In genomic region chr11:116061641-116062415, GRCm38 (mm10) we compare ENCODE assay signal across 16 mouse cellular contexts. TPM values are rescaled to one million over a fixed set of nuclear protein-coding genes. Genes with fewer than 3 reads are reported as not detected.
A peak's percentile ranks its signal among the peaks of the same experiment; 100 is the strongest.
DNase-seq lines count a peak whose midpoint lies in the region; ATAC-seq lines count a peak whose summit lies in the region.
"Had no signal": no experiment of that assay in that cellular context is flagged by ENCODE, and none has a peak within 500 bp of the region (broad histone marks: within the 10 kb centered on the region; RNA-seq: fewer than 3 reads in every experiment).

No protein-coding gene starts in this region.

- no peak overlapping the region for H3K4me3 ChIP-seq in midbrain, embryonic 13.5 days (replicated peaks)
- H3K4me3 ChIP-seq in midbrain, embryonic 16.5 days (ENCODE audit: low read depth, low read length) = no peak overlapping the region
- H3K4me3 ChIP-seq in heart, embryonic 12.5 days = no peak overlapping the region
- H3K4me3 ChIP-seq: embryonic facial prominence, embryonic 12.5 days; hindbrain, embryonic 13.5 days; liver, embryonic 15.5 days had no signal

- H3K36me3 ChIP-seq in midbrain, embryonic 13.5 days = peaks cover 55% of the 10 kb centered on the region
- H3K36me3 ChIP-seq in midbrain, embryonic 16.5 days (ENCODE audit: control insufficient read depth, insufficient read depth, low read length) = peaks cover 20% of the 10 kb centered on the region
- peaks cover 57% of the 10 kb centered on the region for H3K36me3 ChIP-seq in heart, embryonic 12.5 days

- no peak for ATAC-seq in midbrain, embryonic 13.5 days
- no peak for ATAC-seq in midbrain, embryonic 16.5 days
- ATAC-seq in heart, embryonic 12.5 days (ENCODE audit: insufficient number of reproducible peaks, low FRiP score) = no peak

- no peaks in the 10 kb centered on the region for H3K9me3 ChIP-seq in midbrain, embryonic 13.5 days
- H3K9me3 ChIP-seq in midbrain, embryonic 16.5 days (replicated peaks; ENCODE audit: control insufficient read depth, low read length, poor library complexity, severe bottlenecking) = no peaks in the 10 kb centered on the region
- H3K9me3 ChIP-seq in heart, embryonic 12.5 days (replicated peaks) = 0 out of 2 replicates have a peak, but pooled peaks cover 6% of the 10 kb centered on the region
- H3K9me3 ChIP-seq: embryonic facial prominence, embryonic 12.5 days; hindbrain, embryonic 13.5 days; liver, embryonic 15.5 days had no signal

- DNase-seq in frontal cortex, adult 2 months (ENCODE audit: extremely low spot score in 1 of 2, low spot score in 1 of 2) = peak; percentile 47 to 63
- DNase-seq in frontal cortex, postnatal 14 days (ENCODE audit: low spot score in 2 of 2) = no peak
- peak; percentile 81 for DNase-seq in cerebellum, adult 8-10 months
- peak; percentile 57 to 70 for DNase-seq in right cerebral cortex, postnatal 36 days (ENCODE audit: low spot score in 2 of 2)
- DNase-seq in embryo, embryonic 9.5 days (ENCODE audit: extremely low spot score) = no peak
- DNase-seq: kidney, adult 9 months; lung, postnatal 4 days; retina, postnatal 1 day; thymus, postnatal 36 days had no signal

- H3K27ac ChIP-seq in midbrain, embryonic 13.5 days = 0 out of 2 replicates have a peak overlapping the region, but pooled peaks have one; percentile 28
- no peak overlapping the region for H3K27ac ChIP-seq in midbrain, embryonic 16.5 days (ENCODE audit: low read length)
- H3K27ac ChIP-seq in heart, embryonic 12.5 days (ENCODE audit: poor library complexity, severe bottlenecking) = no peak overlapping the region
- H3K27ac ChIP-seq: liver, embryonic 15.5 days had no signal

- 94% methylated on average over 13 of the region's 13 CpGs for WGBS in midbrain, embryonic 13.5 days
- 88% methylated on average over 13 of the region's 13 CpGs for WGBS in midbrain, embryonic 16.5 days
- 85% methylated on average over 13 of the region's 13 CpGs for WGBS in heart, embryonic 12.5 days

- no peaks in the 10 kb centered on the region for H3K27me3 ChIP-seq in midbrain, embryonic 13.5 days
- H3K27me3 ChIP-seq in midbrain, embryonic 16.5 days (ENCODE audit: control insufficient read depth, insufficient read depth, low read depth, low read length) = no peaks in the 10 kb centered on the region
- no peaks in the 10 kb centered on the region for H3K27me3 ChIP-seq in heart, embryonic 12.5 days (replicated peaks)
- H3K27me3 ChIP-seq: embryonic facial prominence, embryonic 12.5 days; hindbrain, embryonic 13.5 days; liver, embryonic 15.5 days had no signal

- H3K4me1 ChIP-seq in midbrain, embryonic 13.5 days (replicated peaks) = no peaks in the 10 kb centered on the region
- H3K4me1 ChIP-seq in midbrain, embryonic 16.5 days (ENCODE audit: control insufficient read depth, insufficient read depth, low read length) = no peaks in the 10 kb centered on the region
- peaks cover 15% of the 10 kb centered on the region for H3K4me1 ChIP-seq in heart, embryonic 12.5 days (replicated peaks)
- H3K4me1 ChIP-seq: embryonic facial prominence, embryonic 12.5 days; hindbrain, embryonic 13.5 days had no signal

- H3K4me2 ChIP-seq in midbrain, embryonic 13.5 days (replicated peaks) = no peak overlapping the region
- no peak overlapping the region for H3K4me2 ChIP-seq in midbrain, embryonic 16.5 days (ENCODE audit: low read length)
- H3K4me2 ChIP-seq in heart, embryonic 12.5 days = no peak overlapping the region
- H3K4me2 ChIP-seq: embryonic facial prominence, embryonic 12.5 days; heart, embryonic 11.5 days; hindbrain, embryonic 13.5 days; liver, embryonic 15.5 days had no signal

- H3K9ac ChIP-seq in midbrain, embryonic 13.5 days (replicated peaks) = no peak overlapping the region
- H3K9ac ChIP-seq in midbrain, embryonic 16.5 days (ENCODE audit: low read depth, low read length) = no peak overlapping the region
- H3K9ac ChIP-seq in heart, embryonic 12.5 days = no peak overlapping the region
- H3K9ac ChIP-seq: embryonic facial prominence, embryonic 12.5 days; hindbrain, embryonic 13.5 days; liver, embryonic 15.5 days had no signal

RNA-seq across cellular contexts. Expression of gene Unc13d, which starts 15.9 kb away (rescaled TPM):
- 0.84 and 0.90 TPM in 2 replicates for polyA plus RNA-seq in frontal cortex, adult 2 months (2012; rRNA removed)
- polyA plus RNA-seq in midbrain, embryonic 13.5 days (2015; fragmentation: Nextera tagmentation; extraction: Ambion mirVana) = 1.2 TPM in 2 replicates
- 0.78 and 0.93 TPM in 2 replicates for polyA plus RNA-seq in midbrain, embryonic 16.5 days (2015; fragmentation: Nextera tagmentation; extraction: Ambion mirVana)
- polyA plus RNA-seq in heart, embryonic 12.5 days (2016; fragmentation: Nextera tagmentation; extraction: Ambion mirVana) = 2.2 and 2.5 TPM in 2 replicates

RNA-seq across cellular contexts. Expression of gene Wbp2, which starts 25.0 kb away (rescaled TPM):
- polyA plus RNA-seq in frontal cortex, adult 2 months (2012; rRNA removed) = 391 and 407 TPM in 2 replicates
- polyA plus RNA-seq in midbrain, embryonic 13.5 days (2015; fragmentation: Nextera tagmentation; extraction: Ambion mirVana) = 128 and 132 TPM in 2 replicates
- 159 and 206 TPM in 2 replicates for polyA plus RNA-seq in midbrain, embryonic 16.5 days (2015; fragmentation: Nextera tagmentation; extraction: Ambion mirVana)
- 137 and 141 TPM in 2 replicates for polyA plus RNA-seq in heart, embryonic 12.5 days (2016; fragmentation: Nextera tagmentation; extraction: Ambion mirVana)

RNA-seq across cellular contexts. Expression of gene Unk, which starts 31.7 kb away (rescaled TPM):
- 35.4 and 38.1 TPM in 2 replicates for polyA plus RNA-seq in frontal cortex, adult 2 months (2012; rRNA removed)
- polyA plus RNA-seq in midbrain, embryonic 13.5 days (2015; fragmentation: Nextera tagmentation; extraction: Ambion mirVana) = 41.1 and 43.7 TPM in 2 replicates
- polyA plus RNA-seq in midbrain, embryonic 16.5 days (2015; fragmentation: Nextera tagmentation; extraction: Ambion mirVana) = 36.4 and 36.6 TPM in 2 replicates
- 31.8 and 32.3 TPM in 2 replicates for polyA plus RNA-seq in heart, embryonic 12.5 days (2016; fragmentation: Nextera tagmentation; extraction: Ambion mirVana)

RNA-seq across cellular contexts. Expression of gene H3f3b, which starts 34.1 kb away (rescaled TPM):
- polyA plus RNA-seq in frontal cortex, adult 2 months (2012; rRNA removed) = 347 and 369 TPM in 2 replicates
- polyA plus RNA-seq in midbrain, embryonic 13.5 days (2015; fragmentation: Nextera tagmentation; extraction: Ambion mirVana) = 2,611 and 2,977 TPM in 2 replicates
- 2,051 and 2,173 TPM in 2 replicates for polyA plus RNA-seq in midbrain, embryonic 16.5 days (2015; fragmentation: Nextera tagmentation; extraction: Ambion mirVana)
- 742 and 759 TPM in 2 replicates for polyA plus RNA-seq in heart, embryonic 12.5 days (2016; fragmentation: Nextera tagmentation; extraction: Ambion mirVana)

RNA-seq across cellular contexts. Expression of gene Galk1, which starts 49.3 kb away (rescaled TPM):
- polyA plus RNA-seq in frontal cortex, adult 2 months (2012; rRNA removed) = 17.6 and 19.3 TPM in 2 replicates
- polyA plus RNA-seq in midbrain, embryonic 13.5 days (2015; fragmentation: Nextera tagmentation; extraction: Ambion mirVana) = 49.2 and 58.9 TPM in 2 replicates
- polyA plus RNA-seq in midbrain, embryonic 16.5 days (2015; fragmentation: Nextera tagmentation; extraction: Ambion mirVana) = 57.2 and 64.1 TPM in 2 replicates
- 151 and 152 TPM in 2 replicates for polyA plus RNA-seq in heart, embryonic 12.5 days (2016; fragmentation: Nextera tagmentation; extraction: Ambion mirVana)

Comparison
In these comparisons a context has a peak if more than half of its experiments do, and no peak if none do; other contexts are left out.
1. DNase-seq: peak in frontal cortex, adult 2 months (2 of 2), cerebellum, adult 8-10 months (single experiment) and right cerebral cortex, postnatal 36 days (2 of 2); none in frontal cortex, postnatal 14 days (0 of 2) and embryo, embryonic 9.5 days (single experiment).